Mouse (Mus musculus): ENCODE measurements around the gene Flvcr2.
A peak's percentile ranks its signal among the peaks of the same experiment; 100 is the strongest.

Gene Flvcr2

GRCm38 (mm10) chr12:85822051-85822450 is 75.7 kb downstream of the Flvcr2 start:
- Histone ChIP-seq H3K9me3 (ENCODE audit: low read length) (no peaks in the 10 kb centered on the region), H3K27me3 (ENCODE audit: insufficient read depth, low read length) (no peaks in the 10 kb centered on the region), H3K4me3 (replicated peaks; ENCODE audit: low read length) (no peak overlapping the region), H3K4me1 (replicated peaks; ENCODE audit: low read depth, low read length) (peaks cover 44% of the 10 kb centered on the region), H3K36me3 (ENCODE audit: insufficient read depth, low read length) (peaks cover 66% of the 10 kb centered on the region)
- no peak for TF ChIP-seq POU5F1 (IDR thresholded peaks at IDR 0.05; ENCODE audit: borderline replicate concordance, low read length)
- TF ChIP-seq NANOG (IDR thresholded peaks at IDR 0.05; ENCODE audit: borderline replicate concordance, low read length): no peak
- peak; percentile 20 for TF ChIP-seq CTCF (conservative IDR thresholded peaks at IDR 0.05; ENCODE audit: low read length)

- peaks cover 29% of the 10 kb centered on the region for H3K4me1 ChIP-seq (replicated peaks; ENCODE audit: low read depth, low read length)
- no peaks in the 10 kb centered on the region for H3K9me3 ChIP-seq (ENCODE audit: low read length)
- H3K4me3 ChIP-seq (replicated peaks; ENCODE audit: low read length): peak within 1 kb of the TSS; percentile 95
- no peaks in the 10 kb centered on the region for H3K27me3 ChIP-seq (ENCODE audit: insufficient read depth, low read length)
- no peak for TF ChIP-seq CTCF (conservative IDR thresholded peaks at IDR 0.05; ENCODE audit: low read length)
- TF ChIP-seq NANOG (IDR thresholded peaks at IDR 0.05; ENCODE audit: borderline replicate concordance, low read length): no peak
- TF ChIP-seq POU5F1 (IDR thresholded peaks at IDR 0.05; ENCODE audit: borderline replicate concordance, low read length): no peak
- peaks cover 59% of the 10 kb centered on the region for H3K36me3 ChIP-seq (ENCODE audit: insufficient read depth, low read length)
Measured at GRCm38 (mm10) chr12:85824438-85825264, 78.3 kb downstream of the Flvcr2 start, which contains the start of the genes Erg28 and Ttll5. Gene Erg28, minus strand, starts transcription at chr12:85824550. Gene Ttll5, plus strand, starts transcription at chr12:85824659.

GRCm38 (mm10) chr12:85825361-85825760 is 79.0 kb downstream of the Flvcr2 start:
- TF ChIP-seq CTCF (conservative IDR thresholded peaks at IDR 0.05; ENCODE audit: low read length) (no peak), NANOG (IDR thresholded peaks at IDR 0.05; ENCODE audit: borderline replicate concordance, low read length) (no peak), POU5F1 (IDR thresholded peaks at IDR 0.05; ENCODE audit: borderline replicate concordance, low read length) (no peak)
- no peaks in the 10 kb centered on the region for H3K9me3 ChIP-seq (ENCODE audit: low read length)
- H3K4me3 ChIP-seq (replicated peaks; ENCODE audit: low read length): peak overlapping the region; percentile 95
- no peaks in the 10 kb centered on the region for H3K27me3 ChIP-seq (ENCODE audit: insufficient read depth, low read length)
- peaks cover 56% of the 10 kb centered on the region for H3K36me3 ChIP-seq (ENCODE audit: insufficient read depth, low read length)
- H3K4me1 ChIP-seq (replicated peaks; ENCODE audit: low read depth, low read length): peaks cover 23% of the 10 kb centered on the region

- Histone ChIP-seq H3K36me3 (ENCODE audit: insufficient read depth, low read length) (peaks cover 51% of the 10 kb centered on the region), H3K4me1 (replicated peaks; ENCODE audit: low read depth, low read length) (peaks cover 23% of the 10 kb centered on the region), H3K27me3 (ENCODE audit: insufficient read depth, low read length) (no peaks in the 10 kb centered on the region), H3K4me3 (replicated peaks; ENCODE audit: low read length) (peak overlapping the region; percentile 95), H3K9me3 (ENCODE audit: low read length) (no peaks in the 10 kb centered on the region)
- TF ChIP-seq CTCF (conservative IDR thresholded peaks at IDR 0.05; ENCODE audit: low read length) (no peak), NANOG (IDR thresholded peaks at IDR 0.05; ENCODE audit: borderline replicate concordance, low read length) (no peak), POU5F1 (IDR thresholded peaks at IDR 0.05; ENCODE audit: borderline replicate concordance, low read length) (no peak)
Measured at GRCm38 (mm10) chr12:85825822-85826221, 79.5 kb downstream of the Flvcr2 start.

GRCm38 (mm10) chr12:85828856-85829255 is 82.5 kb downstream of the Flvcr2 start:
- Histone ChIP-seq H3K4me1 (replicated peaks; ENCODE audit: low read depth, low read length) (peaks cover 9% of the 10 kb centered on the region), H3K36me3 (ENCODE audit: insufficient read depth, low read length) (peaks cover 56% of the 10 kb centered on the region), H3K27me3 (ENCODE audit: insufficient read depth, low read length) (no peaks in the 10 kb centered on the region), H3K4me3 (replicated peaks; ENCODE audit: low read length) (no peak overlapping the region), H3K9me3 (ENCODE audit: low read length) (no peaks in the 10 kb centered on the region)
- TF ChIP-seq POU5F1 (IDR thresholded peaks at IDR 0.05; ENCODE audit: borderline replicate concordance, low read length) (no peak), NANOG (IDR thresholded peaks at IDR 0.05; ENCODE audit: borderline replicate concordance, low read length) (no peak), CTCF (conservative IDR thresholded peaks at IDR 0.05; ENCODE audit: low read length) (no peak)

- peaks cover 56% of the 10 kb centered on the region for H3K36me3 ChIP-seq (ENCODE audit: insufficient read depth, low read length)
- H3K4me1 ChIP-seq (replicated peaks; ENCODE audit: low read depth, low read length): peaks cover 7% of the 10 kb centered on the region; the same call in 1 of the 2 replicates
- TF ChIP-seq CTCF (conservative IDR thresholded peaks at IDR 0.05; ENCODE audit: low read length): no peak
- no peak for TF ChIP-seq NANOG (IDR thresholded peaks at IDR 0.05; ENCODE audit: borderline replicate concordance, low read length)
- TF ChIP-seq POU5F1 (IDR thresholded peaks at IDR 0.05; ENCODE audit: borderline replicate concordance, low read length): no peak
- no peaks in the 10 kb centered on the region for H3K27me3 ChIP-seq (ENCODE audit: insufficient read depth, low read length)
- no peaks in the 10 kb centered on the region for H3K9me3 ChIP-seq (ENCODE audit: low read length)
- no peak overlapping the region for H3K4me3 ChIP-seq (replicated peaks; ENCODE audit: low read length)
Measured at GRCm38 (mm10) chr12:85829866-85830265, 83.5 kb downstream of the Flvcr2 start.

GRCm38 (mm10) chr12:85830691-85831090 is 84.4 kb downstream of the Flvcr2 start:
- Histone ChIP-seq H3K4me3 (replicated peaks; ENCODE audit: low read length) (no peak overlapping the region), H3K27me3 (ENCODE audit: insufficient read depth, low read length) (no peaks in the 10 kb centered on the region), H3K4me1 (replicated peaks; ENCODE audit: low read depth, low read length) (peaks cover 3% of the 10 kb centered on the region; the same call in 1 of the 2 replicates), H3K9me3 (ENCODE audit: low read length) (no peaks in the 10 kb centered on the region), H3K36me3 (ENCODE audit: insufficient read depth, low read length) (peaks cover 56% of the 10 kb centered on the region)
- no peak for TF ChIP-seq NANOG (IDR thresholded peaks at IDR 0.05; ENCODE audit: borderline replicate concordance, low read length)
- no peak for TF ChIP-seq POU5F1 (IDR thresholded peaks at IDR 0.05; ENCODE audit: borderline replicate concordance, low read length)
- no peak for TF ChIP-seq CTCF (conservative IDR thresholded peaks at IDR 0.05; ENCODE audit: low read length)

GRCm38 (mm10) chr12:85834543-85834942 is 88.2 kb downstream of the Flvcr2 start:
- no peaks in the 10 kb centered on the region for H3K27me3 ChIP-seq (ENCODE audit: insufficient read depth, low read length)
- H3K4me3 ChIP-seq (replicated peaks; ENCODE audit: low read length): no peak overlapping the region
- no peaks in the 10 kb centered on the region for H3K9me3 ChIP-seq (ENCODE audit: low read length)
- peaks cover 29% of the 10 kb centered on the region for H3K36me3 ChIP-seq (ENCODE audit: insufficient read depth, low read length)
- no peaks in the 10 kb centered on the region for H3K4me1 ChIP-seq (replicated peaks; ENCODE audit: low read depth, low read length)
- no peak for TF ChIP-seq NANOG (IDR thresholded peaks at IDR 0.05; ENCODE audit: borderline replicate concordance, low read length)
- no peak for TF ChIP-seq CTCF (conservative IDR thresholded peaks at IDR 0.05; ENCODE audit: low read length)
- no peak for TF ChIP-seq POU5F1 (IDR thresholded peaks at IDR 0.05; ENCODE audit: borderline replicate concordance, low read length)
